Mouse (Mus musculus): ENCODE measurements at regions not wholly inside any gene's neighbourhood (a gene's known extent, or its start where the extent isn't known, plus 50 kb on each side); places are given as distances from the start of the nearest gene placed in this dataset.

DNA sequence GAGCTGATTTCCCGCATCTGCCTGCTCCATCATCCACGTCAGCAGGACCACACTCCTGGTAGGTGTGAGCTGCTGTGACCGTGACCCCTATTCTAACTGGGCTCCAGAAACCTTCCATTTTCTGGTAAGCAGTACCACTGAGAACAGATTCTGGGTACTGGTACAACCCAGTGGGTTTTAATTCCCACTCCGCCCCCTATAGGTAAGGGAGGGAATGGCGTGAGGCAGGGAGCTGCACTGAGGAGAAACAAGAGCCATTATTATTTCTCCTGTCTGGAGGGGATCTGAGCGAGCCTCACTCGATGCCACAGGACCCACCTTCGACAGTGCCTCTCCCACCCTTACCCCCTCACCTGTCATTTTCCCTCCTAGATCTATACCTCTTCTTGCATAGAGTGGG is 493.3 kb downstream of the Med13l start:
- no peak overlapping the region for H3K4me2 ChIP-seq (replicated peaks; ENCODE audit: low read depth, low read length)
- H3K27ac ChIP-seq (ENCODE audit: low read depth, low read length), result no peak overlapping the region
- no peak for ATAC-seq (ENCODE audit: low FRiP score, low TSS enrichment)
- H3K36me3 ChIP-seq (ENCODE audit: control insufficient read depth, insufficient read depth, low read length), result no peaks in the 10 kb centered on the region
- H3K9me3 ChIP-seq (ENCODE audit: control insufficient read depth, low read length), result no peaks in the 10 kb centered on the region
- WGBS, result 88% methylated on average over 8 of the region's 8 CpGs
- H3K4me1 ChIP-seq (ENCODE audit: control insufficient read depth, insufficient read depth, low read length), result peaks cover 4% of the 10 kb centered on the region; the same call in 1 of the 2 replicates
- H3K27me3 ChIP-seq (ENCODE audit: control insufficient read depth, insufficient read depth, low read length), result peaks cover 6% of the 10 kb centered on the region; the same call in 1 of the 2 replicates
- H3K4me3 ChIP-seq (ENCODE audit: low read length), result no peak overlapping the region
- H3K9ac ChIP-seq (ENCODE audit: low read depth, low read length), result no peak overlapping the region

DNA sequence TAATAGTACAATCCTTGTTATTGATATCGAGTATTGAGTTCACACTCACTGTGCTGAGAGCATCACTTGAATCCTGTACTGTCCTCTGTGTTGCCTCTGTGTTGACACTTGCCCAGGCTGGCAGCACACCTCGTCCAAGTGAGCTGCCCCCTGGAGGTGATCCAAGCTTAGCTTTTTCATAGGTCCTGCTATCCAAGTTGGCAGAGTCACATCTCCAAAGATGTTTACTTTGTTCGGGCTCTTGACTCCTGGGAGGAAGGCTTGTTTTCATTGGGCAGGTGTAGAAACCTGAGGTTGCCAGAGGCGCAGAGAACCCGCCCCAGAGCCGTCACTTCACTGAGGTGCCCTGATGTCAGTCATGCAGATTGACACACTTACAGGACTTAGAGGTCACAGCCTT is 493.9 kb downstream of the Med13l start:
- no peak overlapping the region for H3K9ac ChIP-seq (ENCODE audit: low read depth, low read length)
- WGBS, result 71% methylated on average over 6 of the region's 6 CpGs
- ATAC-seq (ENCODE audit: low FRiP score, low TSS enrichment), result no peak

DNA sequence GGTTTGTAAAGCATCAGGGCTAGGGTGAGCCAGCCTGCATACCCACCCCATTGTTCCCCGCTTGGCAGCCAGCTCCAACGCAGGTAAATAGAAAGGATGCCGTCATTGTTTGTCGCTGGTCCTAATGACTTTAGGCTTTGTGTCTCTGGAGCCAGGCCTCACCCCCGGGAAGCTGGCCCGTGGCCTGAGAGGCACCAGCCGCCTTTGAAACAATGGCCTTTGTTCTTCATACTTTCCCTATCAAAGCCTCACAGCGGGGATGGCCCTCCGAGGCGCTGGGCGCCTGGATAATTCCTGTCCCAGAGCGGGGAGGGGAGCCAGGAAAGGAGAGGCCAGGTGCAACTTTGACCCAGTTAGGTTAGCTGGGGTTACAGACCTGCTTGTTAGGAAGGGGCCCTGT is 495.0 kb downstream of the Med13l start:
- H3K27me3 ChIP-seq (ENCODE audit: control insufficient read depth, insufficient read depth, low read length), result peaks cover 6% of the 10 kb centered on the region; the same call in 1 of the 2 replicates
- peaks cover 4% of the 10 kb centered on the region; the same call in 1 of the 2 replicates for H3K4me1 ChIP-seq (ENCODE audit: control insufficient read depth, insufficient read depth, low read length)
- no peaks in the 10 kb centered on the region for H3K9me3 ChIP-seq (ENCODE audit: control insufficient read depth, low read length)
- no peaks in the 10 kb centered on the region for H3K36me3 ChIP-seq (ENCODE audit: control insufficient read depth, insufficient read depth, low read length)
- no peak overlapping the region for H3K4me2 ChIP-seq (replicated peaks; ENCODE audit: low read depth, low read length)
- H3K27ac ChIP-seq (ENCODE audit: low read depth, low read length), result no peak overlapping the region
- ATAC-seq (ENCODE audit: low FRiP score, low TSS enrichment), result no peak
- no peak overlapping the region for H3K9ac ChIP-seq (ENCODE audit: low read depth, low read length)
- no peak overlapping the region for H3K4me3 ChIP-seq (ENCODE audit: low read length)
- 17% methylated on average over 12 of the region's 12 CpGs for WGBS

More for the DNA sequence above, 493.9 kb downstream of the Med13l start:
- Histone ChIP-seq H3K4me2 (replicated peaks; ENCODE audit: low read depth, low read length) (no peak overlapping the region), H3K4me1 (ENCODE audit: control insufficient read depth, insufficient read depth, low read length) (peaks cover 4% of the 10 kb centered on the region; the same call in 1 of the 2 replicates), H3K4me3 (ENCODE audit: low read length) (no peak overlapping the region), H3K9me3 (ENCODE audit: control insufficient read depth, low read length) (no peaks in the 10 kb centered on the region), H3K27ac (ENCODE audit: low read depth, low read length) (no peak overlapping the region), H3K27me3 (ENCODE audit: control insufficient read depth, insufficient read depth, low read length) (peaks cover 6% of the 10 kb centered on the region; the same call in 1 of the 2 replicates), H3K36me3 (ENCODE audit: control insufficient read depth, insufficient read depth, low read length) (no peaks in the 10 kb centered on the region)

DNA sequence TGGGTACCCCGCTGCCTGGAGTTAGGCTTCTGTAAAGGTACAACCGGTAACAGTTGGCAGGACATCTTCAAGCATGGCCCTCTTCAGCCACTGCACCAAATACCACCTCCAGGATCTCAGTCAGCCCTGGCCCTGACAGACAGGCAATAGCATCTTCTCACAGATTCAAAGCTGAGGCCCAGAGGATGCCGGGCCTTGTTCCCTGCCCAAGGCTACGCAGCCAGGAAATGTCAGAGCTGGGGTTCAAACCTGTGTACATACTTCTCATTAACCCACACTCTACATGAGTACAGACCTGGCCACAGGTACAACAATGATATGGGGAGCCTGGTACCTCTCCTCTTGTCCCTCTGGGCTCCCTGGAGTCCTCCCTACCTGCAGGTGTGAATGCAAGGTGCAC is 497.3 kb downstream of the Med13l start:
- no peak overlapping the region for H3K9ac ChIP-seq (ENCODE audit: low read depth, low read length)
- ATAC-seq (ENCODE audit: low FRiP score, low TSS enrichment), result no peak
- H3K36me3 ChIP-seq (ENCODE audit: control insufficient read depth, insufficient read depth, low read length), result no peaks in the 10 kb centered on the region
- WGBS, result 81% methylated on average over 4 of the region's 4 CpGs
- H3K4me2 ChIP-seq (replicated peaks; ENCODE audit: low read depth, low read length), result no peak overlapping the region
- no peak overlapping the region for H3K4me3 ChIP-seq (ENCODE audit: low read length)
- H3K27me3 ChIP-seq (ENCODE audit: control insufficient read depth, insufficient read depth, low read length), result peaks cover 6% of the 10 kb centered on the region
- H3K9me3 ChIP-seq (ENCODE audit: control insufficient read depth, low read length), result no peaks in the 10 kb centered on the region
- H3K27ac ChIP-seq (ENCODE audit: low read depth, low read length), result no peak overlapping the region; the same call in 1 of the 2 replicates
- peaks cover 4% of the 10 kb centered on the region; the same call in 1 of the 2 replicates for H3K4me1 ChIP-seq (ENCODE audit: control insufficient read depth, insufficient read depth, low read length)

DNA sequence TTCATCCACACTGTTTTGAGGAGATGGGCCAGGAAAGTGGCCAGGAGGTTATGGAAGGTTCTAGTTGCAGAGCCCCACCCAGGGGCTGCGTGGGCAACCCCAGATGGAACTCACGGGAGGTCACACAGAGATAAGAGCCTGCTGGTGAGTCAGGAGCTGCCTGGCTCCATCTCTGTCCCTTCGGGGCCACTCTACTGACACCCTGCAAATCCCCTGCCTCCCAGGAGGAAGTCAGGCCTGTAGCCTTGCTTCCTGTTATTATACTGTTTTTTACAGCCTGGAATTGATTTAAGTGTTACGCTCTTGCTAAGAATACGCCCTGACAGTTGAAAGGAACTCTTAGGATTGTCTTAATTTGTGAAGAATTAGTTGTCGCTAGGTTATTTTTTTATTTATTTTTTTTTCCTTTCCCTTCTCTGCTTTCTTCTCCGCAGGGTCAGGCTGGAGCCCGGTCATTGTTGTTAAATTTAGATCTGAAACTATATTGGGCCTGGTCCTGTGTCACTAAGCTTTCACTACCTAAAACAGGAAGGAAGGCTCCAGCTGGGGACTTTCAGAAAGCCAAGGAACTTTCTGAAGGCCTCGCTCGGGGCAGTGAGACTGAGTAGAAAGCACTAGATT is 497.9 kb downstream of the Med13l start:
- no peak overlapping the region for H3K4me2 ChIP-seq (replicated peaks; ENCODE audit: low read depth, low read length)
- peaks cover 4% of the 10 kb centered on the region; the same call in 1 of the 2 replicates for H3K4me1 ChIP-seq (ENCODE audit: control insufficient read depth, insufficient read depth, low read length)
- H3K27me3 ChIP-seq (ENCODE audit: control insufficient read depth, insufficient read depth, low read length), result peaks cover 6% of the 10 kb centered on the region
- ATAC-seq (ENCODE audit: low FRiP score, low TSS enrichment), result no peak
- WGBS, result 41% methylated on average over 10 of the region's 10 CpGs
- no peak overlapping the region for H3K4me3 ChIP-seq (ENCODE audit: low read length)
- no peak overlapping the region for H3K9ac ChIP-seq (ENCODE audit: low read depth, low read length)
- no peaks in the 10 kb centered on the region for H3K36me3 ChIP-seq (ENCODE audit: control insufficient read depth, insufficient read depth, low read length)
- no peaks in the 10 kb centered on the region for H3K9me3 ChIP-seq (ENCODE audit: control insufficient read depth, low read length)
- peak overlapping the region; percentile 57 for H3K27ac ChIP-seq (ENCODE audit: low read depth, low read length)

DNA sequence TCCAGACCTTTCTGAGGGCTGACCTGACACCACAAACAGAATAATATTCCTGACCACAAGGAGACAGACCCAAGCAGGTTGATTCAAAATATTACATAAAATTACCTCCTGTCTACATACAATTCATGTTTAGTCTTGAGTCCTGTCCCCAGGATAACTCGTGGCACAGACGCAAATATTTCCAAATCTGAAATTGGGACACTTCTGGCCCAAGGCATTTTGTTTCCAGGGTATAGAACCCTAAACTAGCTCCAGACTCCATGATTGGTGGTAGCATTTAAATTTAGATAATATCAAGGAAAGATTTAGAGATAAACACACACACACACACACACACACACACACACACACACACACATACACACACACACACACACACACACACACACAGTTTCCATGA is 498.7 kb downstream of the Med13l start:
- no peak overlapping the region for H3K9ac ChIP-seq (ENCODE audit: low read depth, low read length)
- H3K27me3 ChIP-seq (ENCODE audit: control insufficient read depth, insufficient read depth, low read length), result peaks cover 6% of the 10 kb centered on the region
- H3K4me3 ChIP-seq (ENCODE audit: low read length), result no peak overlapping the region
- H3K36me3 ChIP-seq (ENCODE audit: control insufficient read depth, insufficient read depth, low read length), result no peaks in the 10 kb centered on the region
- no peak overlapping the region for H3K4me2 ChIP-seq (replicated peaks; ENCODE audit: low read depth, low read length)
- peaks cover 4% of the 10 kb centered on the region; the same call in 1 of the 2 replicates for H3K4me1 ChIP-seq (ENCODE audit: control insufficient read depth, insufficient read depth, low read length)
- H3K27ac ChIP-seq (ENCODE audit: low read depth, low read length), result peak overlapping the region; percentile 57; the same call in 1 of the 2 replicates
- 69% methylated on average over 2 of the region's 2 CpGs for WGBS
- H3K9me3 ChIP-seq (ENCODE audit: control insufficient read depth, low read length), result no peaks in the 10 kb centered on the region
- no peak for ATAC-seq (ENCODE audit: low FRiP score, low TSS enrichment)

DNA sequence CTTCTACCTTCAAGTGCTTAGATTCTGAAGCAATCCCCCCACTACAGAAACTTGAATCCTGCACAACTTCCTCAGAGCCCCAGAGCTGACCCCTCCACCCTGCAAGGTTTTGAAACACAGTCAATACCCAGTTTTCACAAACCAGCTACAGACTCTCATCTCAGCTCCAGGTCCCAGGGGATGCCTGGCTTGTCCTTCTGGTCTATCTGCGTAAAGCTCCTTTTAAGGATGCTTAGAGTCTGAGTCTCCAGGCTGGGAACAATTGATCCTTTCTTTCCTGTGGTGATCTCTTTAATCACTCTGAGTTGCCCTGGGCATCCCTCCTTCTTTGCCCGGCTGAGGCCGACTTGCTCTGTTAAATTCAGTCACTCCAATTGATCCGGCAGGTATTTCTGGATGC is 500.4 kb downstream of the Med13l start:
- H3K4me3 ChIP-seq (ENCODE audit: low read length), result no peak overlapping the region
- H3K9ac ChIP-seq (ENCODE audit: low read depth, low read length), result no peak overlapping the region
- H3K4me2 ChIP-seq (replicated peaks; ENCODE audit: low read depth, low read length), result no peak overlapping the region
- peaks cover 4% of the 10 kb centered on the region; the same call in 1 of the 2 replicates for H3K4me1 ChIP-seq (ENCODE audit: control insufficient read depth, insufficient read depth, low read length)
- H3K9me3 ChIP-seq (ENCODE audit: control insufficient read depth, low read length), result no peaks in the 10 kb centered on the region
- no peaks in the 10 kb centered on the region; the same call in 1 of the 2 replicates for H3K27me3 ChIP-seq (ENCODE audit: control insufficient read depth, insufficient read depth, low read length)
- 65% methylated on average over 4 of the region's 4 CpGs for WGBS
- H3K36me3 ChIP-seq (ENCODE audit: control insufficient read depth, insufficient read depth, low read length), result no peaks in the 10 kb centered on the region
- H3K27ac ChIP-seq (ENCODE audit: low read depth, low read length), result no peak overlapping the region
- no peak for ATAC-seq (ENCODE audit: low FRiP score, low TSS enrichment)

DNA sequence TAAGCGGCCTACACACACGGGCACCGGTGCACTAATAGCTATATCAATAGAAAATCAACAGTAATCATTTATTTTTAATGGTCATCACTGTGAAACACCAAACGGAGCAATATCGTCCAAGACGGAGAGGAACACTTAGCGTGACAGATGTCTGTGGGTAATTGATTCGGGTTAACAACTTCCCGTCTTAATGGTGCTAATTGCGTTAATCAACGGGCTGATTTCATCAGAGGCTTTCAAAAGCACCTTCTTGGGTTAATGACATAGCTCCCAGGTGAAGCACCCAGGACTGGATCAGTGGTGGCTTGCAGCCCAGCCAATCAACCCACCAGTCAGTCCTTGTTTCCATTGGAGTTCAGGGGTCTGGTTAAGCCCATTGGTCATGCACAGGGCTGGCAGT is 502.0 kb downstream of the Med13l start:
- WGBS, result 91% methylated on average over 11 of the region's 11 CpGs
- Histone ChIP-seq H3K4me1 (ENCODE audit: control insufficient read depth, insufficient read depth, low read length) (peaks cover 4% of the 10 kb centered on the region; the same call in 1 of the 2 replicates), H3K27me3 (ENCODE audit: control insufficient read depth, insufficient read depth, low read length) (no peaks in the 10 kb centered on the region; the same call in 1 of the 2 replicates), H3K4me3 (ENCODE audit: low read length) (no peak overlapping the region), H3K9ac (ENCODE audit: low read depth, low read length) (no peak overlapping the region), H3K36me3 (ENCODE audit: control insufficient read depth, insufficient read depth, low read length) (no peaks in the 10 kb centered on the region), H3K9me3 (ENCODE audit: control insufficient read depth, low read length) (no peaks in the 10 kb centered on the region), H3K4me2 (replicated peaks; ENCODE audit: low read depth, low read length) (no peak overlapping the region), H3K27ac (ENCODE audit: low read depth, low read length) (no peak overlapping the region)
- ATAC-seq (ENCODE audit: low FRiP score, low TSS enrichment), result no peak

DNA sequence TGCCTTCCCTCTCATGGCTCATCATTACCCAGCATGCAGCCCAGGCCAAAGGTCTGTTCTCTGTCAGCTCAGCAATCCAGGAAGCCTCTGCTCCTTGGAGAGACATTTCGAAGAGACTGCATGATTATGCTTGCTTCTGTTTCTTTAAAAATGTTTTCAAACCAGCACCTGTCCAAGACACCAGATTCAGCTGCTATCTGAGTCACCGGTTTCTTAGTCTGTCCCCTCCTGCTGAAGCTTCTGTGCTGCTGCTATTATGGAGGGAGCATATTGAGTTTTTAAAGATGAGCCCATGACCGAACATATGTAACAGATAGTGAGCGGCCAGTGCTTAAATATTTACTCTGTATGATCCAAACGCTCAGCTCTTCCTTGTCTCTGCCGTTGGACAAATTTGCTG is 506.2 kb downstream of the Med13l start:
- no peak overlapping the region for H3K4me3 ChIP-seq (ENCODE audit: low read length)
- 85% methylated on average over 6 of the region's 6 CpGs for WGBS
- no peak for ATAC-seq (ENCODE audit: low FRiP score, low TSS enrichment)

More for the DNA sequence above, 506.2 kb downstream of the Med13l start:
- no peak overlapping the region for H3K4me2 ChIP-seq (replicated peaks; ENCODE audit: low read depth, low read length)
- H3K9ac ChIP-seq (ENCODE audit: low read depth, low read length), result no peak overlapping the region
- no peaks in the 10 kb centered on the region for H3K4me1 ChIP-seq (ENCODE audit: control insufficient read depth, insufficient read depth, low read length)
- no peaks in the 10 kb centered on the region for H3K9me3 ChIP-seq (ENCODE audit: control insufficient read depth, low read length)
- no peaks in the 10 kb centered on the region for H3K36me3 ChIP-seq (ENCODE audit: control insufficient read depth, insufficient read depth, low read length)
- no peak overlapping the region for H3K27ac ChIP-seq (ENCODE audit: low read depth, low read length)
- H3K27me3 ChIP-seq (ENCODE audit: control insufficient read depth, insufficient read depth, low read length), result no peaks in the 10 kb centered on the region

Data from kidney, embryonic 14.5 days (tissue).